Mouse (Mus musculus): Measurements from ENCODE around the gene Cdc7. TPM values are rescaled to one million over a fixed set of nuclear protein-coding genes. Genes with fewer than 3 reads are reported as not detected.

The Cdc7 gene
- total and polyA plus RNA-seq, 3 experiments: 25.4 to 42.6 (median 27.8) TPM

GRCm38 (mm10) chr5:107016538-107016937 is 52.4 kb downstream of the Cdc7 start:
- in situ Hi-C loops (cut with MboI; ENCODE audit: low pct_ligation_motif_present, low pct_unique_long_range_greater_than_20kb, low sequenced_read_pairs): no loop called here
- H3K9ac ChIP-seq (ENCODE audit: insufficient read depth, low read depth): no peak overlapping the region
- no peaks in the 10 kb centered on the region for H3K27me3 ChIP-seq (replicated peaks)

DNA sequence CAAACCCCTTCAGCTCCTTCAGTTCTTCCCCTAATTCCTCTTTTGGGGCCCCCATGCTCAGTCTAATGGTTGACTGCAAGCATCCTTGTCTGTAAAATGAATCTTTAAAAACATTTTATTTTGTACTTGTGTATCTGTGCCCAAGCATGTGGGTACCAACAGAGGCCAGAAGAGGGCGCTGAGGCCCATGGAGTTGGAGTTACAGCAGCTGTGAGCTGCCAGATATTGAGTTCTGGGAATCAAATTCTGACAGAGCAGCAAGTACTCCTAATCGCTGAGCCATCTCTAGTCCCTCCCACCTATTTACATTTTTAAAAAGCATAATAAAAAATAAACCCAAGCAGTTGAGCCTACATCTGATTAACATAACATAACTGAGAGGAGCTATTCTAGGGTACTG is 53.4 kb downstream of the Cdc7 start:
- Histone ChIP-seq H3K27ac (ENCODE audit: insufficient read depth, low read depth) (no peak overlapping the region), H3K79me2 (replicated peaks; ENCODE audit: control insufficient read depth, extremely low read depth, insufficient read depth, poor library complexity, severe bottlenecking) (no peaks in the 10 kb centered on the region), H3K27me3 (replicated peaks) (no peaks in the 10 kb centered on the region), H3K36me3 (replicated peaks in 1 of 2; ENCODE audit: control insufficient read depth in 1 of 2, insufficient read depth in 1 of 2, low read length in 1 of 2) (no peaks in the 10 kb centered on the region), H3K4me2 (ENCODE audit: insufficient read depth, low read depth, poor library complexity, severe bottlenecking) (no peak overlapping the region), H3K9ac (ENCODE audit: insufficient read depth, low read depth) (no peak overlapping the region), H3K4me3 (replicated peaks in 1 of 3; ENCODE audit: low read depth in 2 of 3, low read length in 2 of 3, poor library complexity in 1 of 3) (no peak overlapping the region), H3K9me3 (replicated peaks; ENCODE audit: low read length) (no peaks in the 10 kb centered on the region), H3K4me1 (ENCODE audit: control insufficient read depth in 1 of 2, insufficient read depth in 2 of 2) (peaks cover 18 to 33% of the 10 kb centered on the region in 2 experiments)
- TF ChIP-seq HCFC1 (IDR thresholded peaks at IDR 0.05; ENCODE audit: low read depth, low read length) (no peak), CTCF (conservative IDR thresholded peaks at IDR 0.05 in 1 of 2, IDR thresholded peaks at IDR 0.05 in 1 of 2; ENCODE audit: low read depth in 2 of 2, low read length in 2 of 2) (peak in 1 of 2 experiments; percentile 37; a peak in 2 of 4 replicates), USF1 (IDR thresholded peaks at IDR 0.05; ENCODE audit: low read depth, low read length) (no peak), GABPA (IDR thresholded peaks at IDR 0.05; ENCODE audit: insufficient replicate concordance, low read depth, low read length) (no peak), SMC3 (IDR thresholded peaks at IDR 0.05; ENCODE audit: low read depth, low read length) (peak; percentile 25; the same call in 1 of the 2 replicates), RAD21 (IDR thresholded peaks at IDR 0.05; ENCODE audit: low read depth, low read length) (peak; percentile 38)
- dilution Hi-C loops (cut with MboI; ENCODE audit: extremely low pct_ligation_motif_present, extremely low pct_unique_long_range_greater_than_20kb, low sequenced_read_pairs): no loop called here
- in situ Hi-C loops (cut with MboI; ENCODE audit: low pct_ligation_motif_present, low pct_unique_long_range_greater_than_20kb, low sequenced_read_pairs): no loop called here
- DNase-seq (ENCODE audit: extremely low read depth): no peak

More at GRCm38 (mm10) chr5:107016538-107016937, 52.4 kb downstream of the Cdc7 start:
- TF ChIP-seq MAX (IDR thresholded peaks at IDR 0.05; ENCODE audit: low read length) (no peak), ZKSCAN1 (IDR thresholded peaks at IDR 0.05; ENCODE audit: borderline replicate concordance, low read depth, low read length) (no peak), GABPA (IDR thresholded peaks at IDR 0.05; ENCODE audit: insufficient replicate concordance, low read depth, low read length) (no peak), IRF4 (IDR thresholded peaks at IDR 0.05; ENCODE audit: low read depth, low read length) (no peak), NELFE (IDR thresholded peaks at IDR 0.05; ENCODE audit: low read depth, low read length) (no peak), POLR2A (IDR thresholded peaks at IDR 0.05; ENCODE audit: low read depth, low read length) (no peak), ELF1 (IDR thresholded peaks at IDR 0.05; ENCODE audit: low read depth, low read length) (no peak), POLR2AphosphoS2 (IDR thresholded peaks at IDR 0.05; ENCODE audit: low read depth, low read length) (no peak), USF1 (IDR thresholded peaks at IDR 0.05; ENCODE audit: low read depth, low read length) (no peak), MYC (IDR thresholded peaks at IDR 0.05; ENCODE audit: low read depth, low read length) (no peak), PAX5 (IDR thresholded peaks at IDR 0.05; ENCODE audit: low read length) (no peak), UBTF (IDR thresholded peaks at IDR 0.05; ENCODE audit: low read depth, low read length) (no peak), CHD1 (IDR thresholded peaks at IDR 0.05; ENCODE audit: low read depth, low read length) (no peak), HCFC1 (IDR thresholded peaks at IDR 0.05; ENCODE audit: low read depth, low read length) (no peak), NRF1 (IDR thresholded peaks at IDR 0.05; ENCODE audit: low read depth, low read length) (no peak), TCF12 (IDR thresholded peaks at IDR 0.05; ENCODE audit: low read depth, low read length) (no peak)
- H3K4me1 ChIP-seq (ENCODE audit: control insufficient read depth in 1 of 2, insufficient read depth in 2 of 2): peaks cover 23 to 43% of the 10 kb centered on the region in 2 experiments
- no peak overlapping the region for H3K27ac ChIP-seq (ENCODE audit: insufficient read depth, low read depth)
- H3K79me2 ChIP-seq (replicated peaks; ENCODE audit: control insufficient read depth, extremely low read depth, insufficient read depth, poor library complexity, severe bottlenecking): no peaks in the 10 kb centered on the region
- H3K36me3 ChIP-seq (replicated peaks in 1 of 2; ENCODE audit: control insufficient read depth in 1 of 2, insufficient read depth in 1 of 2, low read length in 1 of 2): no peaks in the 10 kb centered on the region
- no peak for DNase-seq (ENCODE audit: extremely low read depth)
- dilution Hi-C loops (cut with MboI; ENCODE audit: extremely low pct_ligation_motif_present, extremely low pct_unique_long_range_greater_than_20kb, low sequenced_read_pairs): no loop called here
- H3K4me2 ChIP-seq (ENCODE audit: insufficient read depth, low read depth, poor library complexity, severe bottlenecking): no peak overlapping the region
- H3K4me3 ChIP-seq (replicated peaks in 1 of 3; ENCODE audit: low read depth in 2 of 3, low read length in 2 of 3, poor library complexity in 1 of 3): no peak overlapping the region
- H3K9me3 ChIP-seq (replicated peaks; ENCODE audit: low read length): no peaks in the 10 kb centered on the region
